23 mouse cellular contexts compared by ENCODE assay signal in the genomic region with DNA sequence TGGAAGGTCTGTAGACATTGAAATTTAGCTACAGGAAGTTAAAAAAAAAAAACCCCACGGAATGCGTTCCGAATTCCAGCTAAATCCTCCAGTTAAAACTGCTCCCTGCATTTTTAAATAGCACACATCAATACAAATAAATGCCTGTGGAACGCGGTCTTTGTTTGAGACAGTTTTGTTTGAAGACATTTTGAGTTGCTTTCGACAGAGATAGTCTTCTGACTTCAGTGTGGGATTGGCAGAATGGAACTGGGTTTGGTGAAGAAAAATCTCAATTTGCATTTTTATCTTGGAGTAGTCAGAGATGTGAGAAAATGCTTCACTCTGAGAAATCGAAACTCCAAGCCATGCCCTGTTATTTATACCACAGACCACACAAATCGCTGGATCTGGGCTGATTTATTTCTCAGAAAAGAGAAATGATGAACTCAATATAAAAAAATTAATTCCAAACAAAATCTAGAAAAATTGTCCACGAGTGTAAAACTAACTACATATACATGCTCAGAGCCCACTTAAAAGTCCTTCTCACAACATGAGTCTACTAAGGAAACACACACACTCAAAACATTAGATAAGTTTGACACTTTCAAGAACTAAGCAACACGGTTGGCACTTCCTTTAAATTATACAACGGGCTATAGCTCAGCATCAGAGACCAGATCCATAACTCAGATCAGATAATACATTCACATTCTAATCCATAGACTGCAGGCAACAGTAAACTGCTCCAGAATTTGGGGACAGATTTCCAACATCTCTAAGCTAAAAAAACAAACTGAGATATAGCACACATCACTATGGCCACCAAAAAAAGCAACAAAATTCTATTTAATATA. TPM values are rescaled to one million over a fixed set of nuclear protein-coding genes. Genes with fewer than 3 reads are reported as not detected.
DNase-seq lines count a peak whose midpoint lies in the region; ATAC-seq and TF ChIP-seq lines count a peak whose summit lies in the region.
"Had no signal": no experiment of that assay in that cellular context is flagged by ENCODE, and none has a peak within 500 bp of the region (broad histone marks: within the 10 kb centered on the region; RNA-seq: fewer than 3 reads in every experiment).

No protein-coding gene starts in this region.

- H3K27me3 ChIP-seq in forebrain, postnatal 0 days (ENCODE audit: insufficient read depth, low read length) = peaks cover 84% of the 10 kb centered on the region
- peaks cover 96% of the 10 kb centered on the region for H3K27me3 ChIP-seq in forebrain, embryonic 13.5 days
- peaks cover 97% of the 10 kb centered on the region for H3K27me3 ChIP-seq in lung, embryonic 14.5 days (ENCODE audit: insufficient read depth, low read length)
- H3K27me3 ChIP-seq in MEL (ENCODE audit: control insufficient read depth in 1 of 2, insufficient read depth in 2 of 2, low read length in 2 of 2) = peaks cover 3 to 8% of the 10 kb centered on the region in 2 experiments
- H3K27me3 ChIP-seq in intestine, postnatal 0 days (replicated peaks; ENCODE audit: control insufficient read depth, insufficient read depth, low read length) = peaks cover 90% of the 10 kb centered on the region

- no peak for TF ChIP-seq POLR2A in MEL (IDR thresholded peaks at IDR 0.05; ENCODE audit: control insufficient read depth in 1 of 2, insufficient read depth in 1 of 2, low read depth in 1 of 2, low read length in 2 of 2, poor library complexity in 1 of 2)

- H3K36me3 ChIP-seq in forebrain, postnatal 0 days (ENCODE audit: insufficient read depth) = no peaks in the 10 kb centered on the region
- H3K36me3 ChIP-seq in forebrain, embryonic 13.5 days (ENCODE audit: poor library complexity, severe bottlenecking) = no peaks in the 10 kb centered on the region
- H3K36me3 ChIP-seq in lung, embryonic 14.5 days (ENCODE audit: insufficient read depth) = no peaks in the 10 kb centered on the region
- peaks cover 0 to 5% of the 10 kb centered on the region in 2 experiments; a peak in 1 of 4 replicates for H3K36me3 ChIP-seq in MEL (ENCODE audit: control insufficient read depth in 1 of 2, insufficient read depth in 2 of 2, low read length in 2 of 2)
- no peaks in the 10 kb centered on the region; the same call in 1 of the 2 replicates for H3K36me3 ChIP-seq in intestine, postnatal 0 days (ENCODE audit: control insufficient read depth, insufficient read depth)
- H3K36me3 ChIP-seq: limb, embryonic 15.5 days; midbrain, embryonic 12.5 days; neural tube, embryonic 12.5 days had no signal

- intact Hi-C loops in gastrocnemius, adult 2 months (cut with DNase I) = no loop called here

- H3K9ac ChIP-seq in forebrain, postnatal 0 days = no peak overlapping the region
- H3K9ac ChIP-seq in forebrain, embryonic 13.5 days = no peak overlapping the region
- no peak overlapping the region for H3K9ac ChIP-seq in lung, embryonic 14.5 days
- H3K9ac ChIP-seq in MEL (ENCODE audit: control insufficient read depth, low read depth, low read length, poor library complexity, severe bottlenecking) = no peak overlapping the region
- H3K9ac ChIP-seq in intestine, postnatal 0 days (ENCODE audit: low read depth, low read length) = peak overlapping the region; percentile 58; the same call in 1 of the 2 replicates
- H3K9ac ChIP-seq: limb, embryonic 15.5 days; midbrain, embryonic 12.5 days; neural tube, embryonic 12.5 days had no signal

- DNase-seq in forebrain, postnatal 0 days = peak; percentile 79
- DNase-seq in lung, embryonic 14.5 days = peak; percentile 55
- DNase-seq in lung, postnatal 14 days = no peak
- peak; percentile 37 for DNase-seq in MEL (ENCODE audit: low read depth, low spot score)
- no peak for DNase-seq in adrenal gland, postnatal 4 days (ENCODE audit: low spot score in 2 of 2)
- DNase-seq in gastrocnemius, adult 2 months = no peak
- DNase-seq: adrenal gland, adult 2 months; cerebellum, adult 8-10 months; gastrocnemius, postnatal 10 days; kidney, adult 11 months; kidney, postnatal 25 days; layer of hippocampus, adult 9-11 months; thymus, postnatal 4 days had no signal

- no peak for ATAC-seq in forebrain, postnatal 0 days
- ATAC-seq in forebrain, embryonic 13.5 days = no peak
- no peak for ATAC-seq in lung, embryonic 14.5 days (ENCODE audit: insufficient read depth)
- no peak for ATAC-seq in intestine, postnatal 0 days
- ATAC-seq: forebrain, embryonic 16.5 days had no signal

- TF ChIP-seq RAD21 in MEL (IDR thresholded peaks at IDR 0.05; ENCODE audit: low read depth, low read length) = no peak

- no peak for TF ChIP-seq CTCF in forebrain, postnatal 0 days (IDR thresholded peaks at IDR 0.05; ENCODE audit: low read depth)
- no peak for TF ChIP-seq CTCF in lung, embryonic 14.5 days (IDR thresholded peaks at IDR 0.05; ENCODE audit: low read depth)
- no peak for TF ChIP-seq CTCF in MEL (IDR thresholded peaks at IDR 0.05 in 2 of 3, conservative IDR thresholded peaks at IDR 0.05 in 1 of 3; ENCODE audit: control insufficient read depth in 1 of 3, insufficient read depth in 1 of 3, low read depth in 2 of 3, low read length in 3 of 3, poor library complexity in 1 of 3, severe bottlenecking in 1 of 3)
- no peak for TF ChIP-seq CTCF in intestine, postnatal 0 days (IDR thresholded peaks at IDR 0.05; ENCODE audit: low read depth)
- TF ChIP-seq CTCF in gastrocnemius, adult 2 months (IDR thresholded peaks at IDR 0.05) = no peak

- H3K4me3 ChIP-seq in forebrain, postnatal 0 days (ENCODE audit: low read depth, low read length) = no peak overlapping the region
- H3K4me3 ChIP-seq in forebrain, embryonic 13.5 days = no peak overlapping the region
- no peak overlapping the region for H3K4me3 ChIP-seq in lung, embryonic 14.5 days (ENCODE audit: low read depth, low read length)
- H3K4me3 ChIP-seq in MEL (ENCODE audit: control insufficient read depth in 1 of 2, insufficient read depth in 1 of 2, low read depth in 2 of 2, low read length in 2 of 2) = peak overlapping the region; percentile 18 to 37
- peak overlapping the region; percentile 54 for H3K4me3 ChIP-seq in intestine, postnatal 0 days (ENCODE audit: low read depth, low read length)
- H3K4me3 ChIP-seq in gastrocnemius, adult 2 months = no peak overlapping the region
- H3K4me3 ChIP-seq: limb, embryonic 15.5 days; midbrain, embryonic 12.5 days; neural tube, embryonic 12.5 days had no signal

- H3K4me1 ChIP-seq in forebrain, postnatal 0 days (ENCODE audit: insufficient read depth) = peaks cover 3% of the 10 kb centered on the region; the same call in 1 of the 2 replicates
- H3K4me1 ChIP-seq in forebrain, embryonic 13.5 days = peaks cover 26% of the 10 kb centered on the region
- H3K4me1 ChIP-seq in lung, embryonic 14.5 days (ENCODE audit: insufficient read depth) = no peaks in the 10 kb centered on the region
- peaks cover 0 to 2% of the 10 kb centered on the region in 2 experiments; a peak in 1 of 4 replicates for H3K4me1 ChIP-seq in MEL (ENCODE audit: control insufficient read depth in 1 of 2, insufficient read depth in 2 of 2, low read length in 2 of 2)
- no peaks in the 10 kb centered on the region for H3K4me1 ChIP-seq in intestine, postnatal 0 days (replicated peaks; ENCODE audit: control insufficient read depth, insufficient read depth, low read length)

- whole genome bisulfite sequencing in forebrain, postnatal 0 days = 2% methylated on average over 11 of the region's 11 CpGs
- 3% methylated on average over 11 of the region's 11 CpGs for WGBS in forebrain, embryonic 13.5 days
- 2% methylated on average over 11 of the region's 11 CpGs for WGBS in lung, embryonic 14.5 days
- 3% methylated on average over 11 of the region's 11 CpGs for WGBS in intestine, postnatal 0 days

- no peak overlapping the region for H3K4me2 ChIP-seq in forebrain, postnatal 0 days (ENCODE audit: low read depth)
- no peak overlapping the region for H3K4me2 ChIP-seq in forebrain, embryonic 13.5 days
- no peak overlapping the region for H3K4me2 ChIP-seq in lung, embryonic 14.5 days
- peak overlapping the region; percentile 53 for H3K4me2 ChIP-seq in intestine, postnatal 0 days (replicated peaks; ENCODE audit: low read depth)
- H3K4me2 ChIP-seq: heart, embryonic 11.5 days; limb, embryonic 15.5 days; midbrain, embryonic 12.5 days; neural tube, embryonic 12.5 days had no signal

- no peak overlapping the region for H3K27ac ChIP-seq in forebrain, postnatal 0 days (ENCODE audit: low read depth, low read length)
- H3K27ac ChIP-seq in forebrain, embryonic 13.5 days = no peak overlapping the region
- H3K27ac ChIP-seq in lung, embryonic 14.5 days (ENCODE audit: low read depth) = no peak overlapping the region
- no peak overlapping the region for H3K27ac ChIP-seq in MEL (ENCODE audit: control insufficient read depth, low read depth, low read length)
- peak overlapping the region; percentile 81; the same call in 1 of the 2 replicates for H3K27ac ChIP-seq in intestine, postnatal 0 days (ENCODE audit: low read depth, low read length)
- H3K27ac ChIP-seq in gastrocnemius, adult 2 months = no peak overlapping the region
- H3K27ac ChIP-seq: limb, embryonic 15.5 days; midbrain, embryonic 12.5 days; neural tube, embryonic 12.5 days had no signal

- no peak for TF ChIP-seq EP300 in MEL (IDR thresholded peaks at IDR 0.05; ENCODE audit: low read depth in 1 of 2, low read length in 2 of 2)

- H3K79me2 ChIP-seq in MEL (ENCODE audit: control insufficient read depth, insufficient read depth, low read length, poor library complexity) = no peaks in the 10 kb centered on the region

- H3K9me3 ChIP-seq in forebrain, postnatal 0 days (ENCODE audit: low read length) = no peaks in the 10 kb centered on the region
- no peaks in the 10 kb centered on the region for H3K9me3 ChIP-seq in forebrain, embryonic 13.5 days (replicated peaks)
- H3K9me3 ChIP-seq in lung, embryonic 14.5 days (ENCODE audit: low read depth, low read length) = no peaks in the 10 kb centered on the region
- no peaks in the 10 kb centered on the region for H3K9me3 ChIP-seq in MEL (replicated peaks; ENCODE audit: insufficient read depth, low read length)
- H3K9me3 ChIP-seq in intestine, postnatal 0 days (ENCODE audit: control insufficient read depth) = no peaks in the 10 kb centered on the region
- H3K9me3 ChIP-seq: limb, embryonic 15.5 days; midbrain, embryonic 12.5 days; neural tube, embryonic 12.5 days had no signal

TF ChIP-seq in MEL, 35 proteins besides CTCF, POLR2A, EP300 and RAD21 (continues in another document):
- peak; percentile 57 for TF ChIP-seq GATA1 (IDR thresholded peaks at IDR 0.05; ENCODE audit: low read depth, low read length)
- no peak for TF ChIP-seq CHD2 (IDR thresholded peaks at IDR 0.05; ENCODE audit: low read length)

RNA-seq across cellular contexts. Expression of a gene that starts 4.1 kb away (rescaled TPM):
- total RNA-seq in forebrain, postnatal 0 days (2014; rRNA removed) = 0.67 and 0.92 TPM in 2 replicates
- polyA plus RNA-seq in forebrain, postnatal 0 days (2015; fragmentation: Nextera tagmentation; extraction: Ambion mirVana) = 1.1 and 1.6 TPM in 2 replicates
- polyA plus RNA-seq in forebrain, embryonic 13.5 days (2015; fragmentation: Nextera tagmentation; extraction: Ambion mirVana) = 4.8 and 5.2 TPM in 2 replicates
- polyA plus RNA-seq in lung, embryonic 14.5 days (2014; fragmentation: Nextera tagmentation; extraction: Ambion mirVana) = not detected in 2 replicates
- total RNA-seq in MEL (2012; rRNA removed) = not detected in 2 replicates
- not detected for polyA plus RNA-seq in MEL (2012; ENCODE audit: insufficient read depth in 1 of 2, insufficient read length in 2 of 2, low read depth in 1 of 2, low replicate concordance in 2 of 2, missing spikeins in 1 of 2)
- polyA plus RNA-seq in intestine, postnatal 0 days (2015; fragmentation: Nextera tagmentation; extraction: Ambion mirVana) = 54.3 and 56.9 TPM in 2 replicates
- under 1 TPM in 1 of 2 experiments, not detected in 1; 0.28 TPM for total RNA-seq in adrenal gland, postnatal 4 days (2021)
- not detected for total RNA-seq in gastrocnemius, adult 2 months (2021)
- total RNA-seq: adrenal gland, adult 2 months; gastrocnemius, postnatal 10 days; heart, postnatal 36 days had no signal
- polyA plus RNA-seq: adrenal gland, adult 2 months; cortical plate, adult 2 months; heart, embryonic 11.5 days; limb, embryonic 15.5 days; lung, embryonic 16.5 days; neural tube, embryonic 12.5 days had no signal

Comparison
In these comparisons a context has a peak if more than half of its experiments do, and no peak if none do; other contexts are left out.
1. DNase-seq: peak in forebrain, postnatal 0 days (single experiment), lung, embryonic 14.5 days (single experiment) and MEL (single experiment); none in lung, postnatal 14 days (single experiment), adrenal gland, postnatal 4 days (0 of 2) and gastrocnemius, adult 2 months (single experiment).
2. H3K4me3 ChIP-seq: peak in MEL (2 of 2) and intestine, postnatal 0 days (single experiment); none in forebrain, postnatal 0 days (single experiment), forebrain, embryonic 13.5 days (single experiment), lung, embryonic 14.5 days (single experiment) and gastrocnemius, adult 2 months (single experiment).